8 mouse cellular contexts compared by ENCODE assay signal in the genomic region with DNA sequence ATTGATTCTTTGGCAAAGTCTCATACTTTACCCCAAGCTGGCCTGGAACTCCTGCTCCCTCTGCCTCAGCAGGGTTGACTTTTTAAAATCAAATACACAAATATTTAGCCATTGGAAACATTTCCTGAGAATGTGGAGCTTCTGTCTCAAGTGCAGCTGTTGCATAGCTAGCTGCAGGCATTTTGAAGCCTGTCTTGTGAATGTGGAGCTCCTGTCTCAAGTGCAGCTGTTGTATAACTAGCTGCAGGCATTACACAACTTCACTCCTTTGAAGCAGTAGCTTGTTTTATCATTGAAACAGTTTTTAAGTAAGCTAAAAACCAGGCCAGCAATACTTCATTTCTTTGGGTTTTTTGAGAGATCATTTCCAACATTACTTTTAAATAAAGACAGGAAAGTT. TPM values are rescaled to one million over a fixed set of nuclear protein-coding genes. Genes with fewer than 3 reads are reported as not detected.
A peak's percentile ranks its signal among the peaks of the same experiment; 100 is the strongest.
DNase-seq lines count a peak whose midpoint lies in the region; ATAC-seq and TF ChIP-seq lines count a peak whose summit lies in the region.

No protein-coding gene starts in this region.

- 0 out of 2 replicates have a peak overlapping the region, but pooled peaks have one; percentile 8 for H3K4me3 ChIP-seq in forebrain, embryonic 10.5 days
- no peak overlapping the region for H3K4me3 ChIP-seq in forebrain, embryonic 13.5 days
- peak overlapping the region; percentile 44 to 61 for H3K4me3 ChIP-seq in MEL (ENCODE audit: control insufficient read depth in 1 of 2, insufficient read depth in 1 of 2, low read depth in 2 of 2, low read length in 2 of 2)
- H3K4me3 ChIP-seq in heart, postnatal 0 days (ENCODE audit: low read depth, low read length), result peak overlapping the region; percentile 77
- peak overlapping the region; percentile 35 for H3K4me3 ChIP-seq in liver, embryonic 11.5 days (ENCODE audit: low read depth, low read length)
- peak overlapping the region; percentile 18 for H3K4me3 ChIP-seq in neural tube, embryonic 13.5 days

- H3K9ac ChIP-seq in forebrain, embryonic 13.5 days, result no peak overlapping the region
- H3K9ac ChIP-seq in MEL (ENCODE audit: control insufficient read depth, low read depth, low read length, poor library complexity, severe bottlenecking), result peak overlapping the region; percentile 63
- H3K9ac ChIP-seq in heart, postnatal 0 days (replicated peaks; ENCODE audit: low read depth, low read length), result peak overlapping the region; percentile 53
- peak overlapping the region; percentile 46 for H3K9ac ChIP-seq in liver, embryonic 11.5 days (ENCODE audit: low read depth, low read length)
- H3K9ac ChIP-seq in neural tube, embryonic 13.5 days, result no peak overlapping the region; the same call in 1 of the 2 replicates

- H3K9me3 ChIP-seq in forebrain, embryonic 10.5 days, result no peaks in the 10 kb centered on the region
- no peaks in the 10 kb centered on the region for H3K9me3 ChIP-seq in forebrain, embryonic 13.5 days (replicated peaks)
- no peaks in the 10 kb centered on the region for H3K9me3 ChIP-seq in MEL (replicated peaks; ENCODE audit: insufficient read depth, low read length)
- no peaks in the 10 kb centered on the region for H3K9me3 ChIP-seq in heart, postnatal 0 days (replicated peaks; ENCODE audit: control insufficient read depth, low read length)
- no peaks in the 10 kb centered on the region for H3K9me3 ChIP-seq in liver, embryonic 11.5 days (ENCODE audit: control insufficient read depth, low read length)
- no peaks in the 10 kb centered on the region for H3K9me3 ChIP-seq in neural tube, embryonic 13.5 days

- no peak for TF ChIP-seq CTCF in MEL (IDR thresholded peaks at IDR 0.05 in 2 of 3, conservative IDR thresholded peaks at IDR 0.05 in 1 of 3; ENCODE audit: control insufficient read depth in 1 of 3, insufficient read depth in 1 of 3, low read depth in 2 of 3, low read length in 3 of 3, poor library complexity in 1 of 3, severe bottlenecking in 1 of 3)
- TF ChIP-seq CTCF in heart, postnatal 0 days (IDR thresholded peaks at IDR 0.05; ENCODE audit: low read depth), result no peak

- no peak overlapping the region for H3K4me2 ChIP-seq in forebrain, embryonic 13.5 days
- peak overlapping the region; percentile 68 for H3K4me2 ChIP-seq in heart, postnatal 0 days (ENCODE audit: low read depth, low read length)
- peak overlapping the region; percentile 72 for H3K4me2 ChIP-seq in liver, embryonic 11.5 days
- peak overlapping the region; percentile 35 for H3K4me2 ChIP-seq in neural tube, embryonic 13.5 days

- no peak for TF ChIP-seq RAD21 in MEL (IDR thresholded peaks at IDR 0.05; ENCODE audit: low read depth, low read length)

- peaks cover 15% of the 10 kb centered on the region for H3K4me1 ChIP-seq in forebrain, embryonic 10.5 days
- peaks cover 6% of the 10 kb centered on the region; the same call in 1 of the 2 replicates for H3K4me1 ChIP-seq in forebrain, embryonic 13.5 days
- peaks cover 0 to 7% of the 10 kb centered on the region in 2 experiments; a peak in 2 of 4 replicates for H3K4me1 ChIP-seq in MEL (ENCODE audit: control insufficient read depth in 1 of 2, insufficient read depth in 2 of 2, low read length in 2 of 2)
- H3K4me1 ChIP-seq in heart, postnatal 0 days (ENCODE audit: control insufficient read depth, insufficient read depth), result no peaks in the 10 kb centered on the region
- H3K4me1 ChIP-seq in liver, embryonic 11.5 days (replicated peaks; ENCODE audit: control insufficient read depth, insufficient read depth, low read length), result no peaks in the 10 kb centered on the region
- peaks cover 3% of the 10 kb centered on the region; the same call in 1 of the 2 replicates for H3K4me1 ChIP-seq in neural tube, embryonic 13.5 days (replicated peaks)

- no peak for ATAC-seq in forebrain, embryonic 13.5 days
- no peak for ATAC-seq in heart, postnatal 0 days (ENCODE audit: insufficient read depth, low read depth)
- no peak for ATAC-seq in liver, embryonic 11.5 days (replicated peaks; ENCODE audit: low FRiP score)
- ATAC-seq in neural tube, embryonic 13.5 days (ENCODE audit: low read depth), result no peak

- peaks cover 3% of the 10 kb centered on the region for H3K79me2 ChIP-seq in MEL (ENCODE audit: control insufficient read depth, insufficient read depth, low read length, poor library complexity)

- no peak for TF ChIP-seq POLR2A in MEL (IDR thresholded peaks at IDR 0.05; ENCODE audit: control insufficient read depth in 1 of 2, insufficient read depth in 1 of 2, low read depth in 1 of 2, low read length in 2 of 2, poor library complexity in 1 of 2)

- no peaks in the 10 kb centered on the region for H3K27me3 ChIP-seq in forebrain, embryonic 10.5 days (ENCODE audit: poor library complexity, severe bottlenecking)
- no peaks in the 10 kb centered on the region for H3K27me3 ChIP-seq in forebrain, embryonic 13.5 days
- H3K27me3 ChIP-seq in MEL (ENCODE audit: control insufficient read depth in 1 of 2, insufficient read depth in 2 of 2, low read length in 2 of 2), result no peaks in the 10 kb centered on the region
- H3K27me3 ChIP-seq in heart, postnatal 0 days (ENCODE audit: control insufficient read depth, insufficient read depth, low read length), result no peaks in the 10 kb centered on the region
- no peaks in the 10 kb centered on the region for H3K27me3 ChIP-seq in liver, embryonic 11.5 days (replicated peaks; ENCODE audit: control insufficient read depth, insufficient read depth, low read length)
- no peaks in the 10 kb centered on the region for H3K27me3 ChIP-seq in neural tube, embryonic 13.5 days

- H3K27ac ChIP-seq in forebrain, embryonic 10.5 days, result no peak overlapping the region
- H3K27ac ChIP-seq in forebrain, embryonic 13.5 days, result no peak overlapping the region
- peak overlapping the region; percentile 47; the same call in 1 of the 2 replicates for H3K27ac ChIP-seq in MEL (ENCODE audit: control insufficient read depth, low read depth, low read length)
- peak overlapping the region; percentile 71 for H3K27ac ChIP-seq in heart, postnatal 0 days (ENCODE audit: low read depth)
- 0 out of 2 replicates have a peak overlapping the region, but pooled peaks have one; percentile 1 for H3K27ac ChIP-seq in liver, embryonic 11.5 days (ENCODE audit: low read depth, low read length)
- no peak overlapping the region for H3K27ac ChIP-seq in neural tube, embryonic 13.5 days (replicated peaks)

- H3K36me3 ChIP-seq in forebrain, embryonic 10.5 days (replicated peaks), result no peaks in the 10 kb centered on the region
- no peaks in the 10 kb centered on the region for H3K36me3 ChIP-seq in forebrain, embryonic 13.5 days (ENCODE audit: poor library complexity, severe bottlenecking)
- peaks cover 3 to 8% of the 10 kb centered on the region in 2 experiments; a peak in 3 of 4 replicates for H3K36me3 ChIP-seq in MEL (ENCODE audit: control insufficient read depth in 1 of 2, insufficient read depth in 2 of 2, low read length in 2 of 2)
- peaks cover 36% of the 10 kb centered on the region for H3K36me3 ChIP-seq in heart, postnatal 0 days (replicated peaks; ENCODE audit: control insufficient read depth, insufficient read depth, low read length)
- no peaks in the 10 kb centered on the region for H3K36me3 ChIP-seq in liver, embryonic 11.5 days (ENCODE audit: control insufficient read depth, insufficient read depth, low read length)
- no peaks in the 10 kb centered on the region for H3K36me3 ChIP-seq in neural tube, embryonic 13.5 days

- DNase-seq in forebrain, embryonic 10.5 days (ENCODE audit: extremely low spot score, low spot score), result no peak
- peak; percentile 46 for DNase-seq in MEL (ENCODE audit: low read depth, low spot score)
- DNase-seq in heart, postnatal 0 days (ENCODE audit: low spot score), result peak; percentile 46
- DNase-seq in liver, embryonic 11.5 days (ENCODE audit: low spot score), result no peak
- no peak for DNase-seq in ovary, adult 18-20 months (ENCODE audit: low spot score)
- DNase-seq in cerebellum, postnatal 36 days, result no peak

- no peak for TF ChIP-seq EP300 in MEL (IDR thresholded peaks at IDR 0.05; ENCODE audit: low read depth in 1 of 2, low read length in 2 of 2)
- no peak for TF ChIP-seq EP300 in heart, postnatal 0 days (IDR thresholded peaks at IDR 0.05; ENCODE audit: low read depth)

TF ChIP-seq in MEL, 35 proteins besides CTCF, POLR2A, EP300 and RAD21:
- TF ChIP-seq SIN3A (IDR thresholded peaks at IDR 0.05; ENCODE audit: low read length) (no peak), MYB (IDR thresholded peaks at IDR 0.05; ENCODE audit: low read depth, low read length) (no peak)

RNA-seq across cellular contexts. Expression of a gene that starts 1.3 kb away (rescaled TPM):
- not detected in 2 replicates for polyA plus RNA-seq in forebrain, embryonic 10.5 days (2016; fragmentation: Nextera tagmentation; extraction: Ambion mirVana)
- not detected in 2 replicates for polyA plus RNA-seq in forebrain, embryonic 13.5 days (2015; fragmentation: Nextera tagmentation; extraction: Ambion mirVana)
- total RNA-seq in MEL (2012; rRNA removed), result 1.7 and 2.8 TPM in 2 replicates
- polyA plus RNA-seq in MEL (2012; ENCODE audit: insufficient read depth in 1 of 2, insufficient read length in 2 of 2, low read depth in 1 of 2, low replicate concordance in 2 of 2, missing spikeins in 1 of 2), result under 1 TPM in 1 of 2 experiments, not detected in 1; 0.50 TPM
- 24.4 and 67.2 TPM in 2 replicates for total RNA-seq in heart, postnatal 0 days (2014; rRNA removed; ENCODE audit: low replicate concordance)
- 0.47 and 0.49 TPM in 2 replicates for polyA plus RNA-seq in heart, postnatal 0 days (2015; fragmentation: Nextera tagmentation; extraction: Ambion mirVana)
- polyA plus RNA-seq in liver, embryonic 11.5 days (2014; fragmentation: Nextera tagmentation; extraction: Ambion mirVana), result not detected in 2 replicates
- not detected in 2 replicates for polyA plus RNA-seq in neural tube, embryonic 13.5 days (2015; fragmentation: Nextera tagmentation; extraction: Ambion mirVana)

Comparison
In these comparisons a context has a peak if more than half of its experiments do, and no peak if none do; other contexts are left out.
1. DNase-seq: peak in MEL (single experiment) and heart, postnatal 0 days (single experiment); none in forebrain, embryonic 10.5 days (single experiment), liver, embryonic 11.5 days (single experiment), ovary, adult 18-20 months (single experiment) and cerebellum, postnatal 36 days (0 of 2).
2. H3K27ac ChIP-seq: peak in MEL (single experiment), heart, postnatal 0 days (single experiment) and liver, embryonic 11.5 days (single experiment); none in forebrain, embryonic 10.5 days (single experiment), forebrain, embryonic 13.5 days (single experiment) and neural tube, embryonic 13.5 days (single experiment).
3. H3K9ac ChIP-seq: peak in MEL (single experiment), heart, postnatal 0 days (single experiment) and liver, embryonic 11.5 days (single experiment); none in forebrain, embryonic 13.5 days (single experiment) and neural tube, embryonic 13.5 days (single experiment).